Mouse (Mus musculus) ES-E14 (cell line): ENCODE data around the gene Smagp.

ENCODE experiments used
- HCFC1 ChIP-seq: IDR thresholded peaks from 2 replicates; pipeline ENCODE4 v1.6.1; 2012; ENCODE audit warnings: low read length, inconsistent platforms, borderline replicate concordance; ENCODE audit not compliant: insufficient read depth
- ZNF384 ChIP-seq: IDR thresholded peaks from 2 replicates; pipeline ENCODE4 v1.6.1; 2012; ENCODE audit warnings: low read depth, low read length, inconsistent platforms

GRCm38 (mm10) chr15:100600047-100600695, 36.6 kb downstream of the Smagp start:
- no peak for TF ChIP-seq HCFC1
- peak; percentile 66 for TF ChIP-seq ZNF384
